Mouse (Mus musculus) liver, embryonic 11.5 days (tissue): ENCODE data around the gene Commd8. TPM values are rescaled to one million over a fixed set of nuclear protein-coding genes. Genes with fewer than 3 reads are reported as not detected.

ENCODE experiments used
- ATAC-seq: fragments of 200-750 bp; cut with Nextera tagmentation; replicated peaks from 2 replicates; pipeline ENCODE4 v1.8.0; 2017; ENCODE audit warnings: moderate number of reproducible peaks, mild to moderate bottlenecking, moderate TSS enrichment, moderate library complexity; ENCODE audit not compliant: low FRiP score
- DNase-seq: peaks from one replicate; pipeline ENCODE4 v3.0.0-alpha.2; 2017; ENCODE audit warnings: low spot score
- H3K27ac ChIP-seq: fragments of 300-500 bp; sonication (generic); 2 replicates; pipeline ENCODE4 v1.5.1; 2014; ENCODE audit warnings: mild to moderate bottlenecking, low read depth, low read length, control low read depth
- H3K27me3 ChIP-seq: fragments of 300-500 bp; sonication (generic); replicated peaks from 2 replicates; pipeline ENCODE4 v1.6.1; 2014; ENCODE audit warnings: low read length, mixed read lengths; ENCODE audit not compliant: control insufficient read depth, insufficient read depth
- H3K36me3 ChIP-seq: fragments of 300-500 bp; sonication (generic); 2 replicates; pipeline ENCODE4 v1.6.1; 2014; ENCODE audit warnings: mild to moderate bottlenecking, low read length, moderate library complexity, mixed read lengths; ENCODE audit not compliant: control insufficient read depth, insufficient read depth
- H3K4me1 ChIP-seq: fragments of 300-500 bp; sonication (generic); replicated peaks from 2 replicates; pipeline ENCODE4 v1.6.1; 2014; ENCODE audit warnings: low read length, mixed read lengths; ENCODE audit not compliant: control insufficient read depth, insufficient read depth
- H3K4me2 ChIP-seq: fragments of 300-500 bp; sonication (generic); 2 replicates; pipeline ENCODE4 v1.6.1; 2014; ENCODE audit warnings: mild to moderate bottlenecking, control low read depth, moderate library complexity
- H3K4me3 ChIP-seq: fragments of 300-500 bp; sonication (generic); 2 replicates; pipeline ENCODE4 v1.5.1; 2014; ENCODE audit warnings: low read depth, low read length, control low read depth
- H3K9ac ChIP-seq: fragments of 300-500 bp; sonication (generic); 2 replicates; pipeline ENCODE4 v1.6.1; 2014; ENCODE audit warnings: low read depth, low read length, control low read depth
- H3K9me3 ChIP-seq: fragments of 300-500 bp; sonication (generic); 2 replicates; pipeline ENCODE4 v1.6.1; 2016; ENCODE audit warnings: low read length, inconsistent platforms, mixed read lengths; ENCODE audit not compliant: control insufficient read depth
- WGBS: fragments of 180-500 bp; shearing (Covaris S2); extraction: QIAGEN DNeasy Blood & Tissue Kit; methylation state at CpG from one replicate; pipeline ENCODE4 v1.1.7; 2014; 5-methylcytosine and 5-hydroxymethylcytosine counted together
- polyA plus RNA-seq: library from polyadenylated mRNA; unstranded; fragments of >200 nt; fragmentation: Nextera tagmentation; extraction: Ambion mirVana; gene quantifications from 2 replicates; pipeline ENCODE4 v1.2.1, GENCODE M21; 2014

Gene Commd8
- polyA plus RNA-seq, 1 experiment from 2014 or later, result 125 TPM

GRCm38 (mm10) chr5:72203028-72203733 is 35.2 kb upstream of the Commd8 start:
- DNase-seq, result peak; percentile 95
- 1% methylated on average over 32 of the region's 32 CpGs for WGBS
- Histone ChIP-seq H3K9ac (peak overlapping the region; percentile 66), H3K9me3 (no peaks in the 10 kb centered on the region), H3K4me1 (peaks cover 17% of the 10 kb centered on the region; the same call in 1 of the 2 replicates), H3K4me2 (peak overlapping the region; percentile 78), H3K27me3 (no peaks in the 10 kb centered on the region), H3K4me3 (peak overlapping the region; percentile 66), H3K27ac (peak overlapping the region; percentile 21; the same call in 1 of the 2 replicates), H3K36me3 (no peaks in the 10 kb centered on the region)
- ATAC-seq, result peak; percentile 98

- no peak for ATAC-seq
Observed at GRCm38 (mm10) chr5:72202016-72202415, 34.0 kb upstream of the Commd8 start.

DNA sequence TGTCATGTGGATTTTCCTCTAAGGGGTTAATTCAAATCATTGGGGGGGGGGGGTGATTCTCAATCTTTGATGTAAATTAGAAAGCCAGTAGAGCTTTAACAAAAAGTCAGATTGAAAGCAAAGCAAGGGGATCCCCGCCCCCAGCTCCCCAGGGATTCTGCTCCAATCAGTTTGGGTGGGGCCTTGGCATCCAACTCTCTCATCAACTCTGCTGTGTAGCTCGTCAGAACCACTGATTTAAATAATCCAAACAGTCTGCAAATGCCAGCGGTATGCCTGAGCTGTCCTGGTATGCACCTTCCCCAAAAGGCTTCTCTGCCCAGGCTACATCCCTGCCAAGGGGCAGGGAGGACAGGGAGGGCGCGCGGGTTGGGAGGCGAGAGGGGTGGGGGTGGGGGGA is 33.6 kb upstream of the Commd8 start:
- ATAC-seq (no peak), DNase-seq (no peak)
- H3K36me3 ChIP-seq, result no peaks in the 10 kb centered on the region
- 34% methylated on average over 7 of the region's 7 CpGs for WGBS
- H3K4me1 ChIP-seq, result peaks cover 17% of the 10 kb centered on the region; the same call in 1 of the 2 replicates
- no peak overlapping the region for H3K27ac ChIP-seq
- H3K9me3 ChIP-seq, result no peaks in the 10 kb centered on the region
- H3K27me3 ChIP-seq, result no peaks in the 10 kb centered on the region
- H3K4me3 ChIP-seq, result no peak overlapping the region
- H3K9ac ChIP-seq, result no peak overlapping the region
- H3K4me2 ChIP-seq, result peak overlapping the region; percentile 43

More at GRCm38 (mm10) chr5:72202016-72202415, 34.0 kb upstream of the Commd8 start:
- DNase-seq, result no peak
- no peak overlapping the region for H3K4me3 ChIP-seq
- H3K9ac ChIP-seq, result no peak overlapping the region
- H3K4me2 ChIP-seq, result peak overlapping the region; percentile 43
- H3K27ac ChIP-seq, result no peak overlapping the region
- H3K36me3 ChIP-seq, result no peaks in the 10 kb centered on the region
- no peaks in the 10 kb centered on the region for H3K9me3 ChIP-seq
- peaks cover 17% of the 10 kb centered on the region; the same call in 1 of the 2 replicates for H3K4me1 ChIP-seq
- no peaks in the 10 kb centered on the region for H3K27me3 ChIP-seq
- WGBS, result 40% methylated on average over 10 of the region's 10 CpGs

GRCm38 (mm10) chr5:72195442-72195841 is 27.5 kb upstream of the Commd8 start:
- Histone ChIP-seq H3K9ac (no peak overlapping the region), H3K4me1 (no peaks in the 10 kb centered on the region), H3K27ac (no peak overlapping the region), H3K9me3 (no peaks in the 10 kb centered on the region), H3K4me2 (no peak overlapping the region), H3K27me3 (no peaks in the 10 kb centered on the region), H3K36me3 (no peaks in the 10 kb centered on the region), H3K4me3 (no peak overlapping the region)
- 62% methylated on average over 1 of the region's 1 CpGs for WGBS
- no peak for ATAC-seq
- no peak for DNase-seq

- no peaks in the 10 kb centered on the region for H3K4me1 ChIP-seq
- no peaks in the 10 kb centered on the region for H3K9me3 ChIP-seq
- no peaks in the 10 kb centered on the region for H3K36me3 ChIP-seq
- WGBS, result 68% methylated on average over 5 of the region's 5 CpGs
- no peak overlapping the region for H3K9ac ChIP-seq
- no peaks in the 10 kb centered on the region for H3K27me3 ChIP-seq
- no peak overlapping the region for H3K4me3 ChIP-seq
- DNase-seq (no peak), ATAC-seq (no peak)
- no peak overlapping the region for H3K4me2 ChIP-seq
- no peak overlapping the region for H3K27ac ChIP-seq
Observed at GRCm38 (mm10) chr5:72191932-72192331, 23.9 kb upstream of the Commd8 start.

DNA sequence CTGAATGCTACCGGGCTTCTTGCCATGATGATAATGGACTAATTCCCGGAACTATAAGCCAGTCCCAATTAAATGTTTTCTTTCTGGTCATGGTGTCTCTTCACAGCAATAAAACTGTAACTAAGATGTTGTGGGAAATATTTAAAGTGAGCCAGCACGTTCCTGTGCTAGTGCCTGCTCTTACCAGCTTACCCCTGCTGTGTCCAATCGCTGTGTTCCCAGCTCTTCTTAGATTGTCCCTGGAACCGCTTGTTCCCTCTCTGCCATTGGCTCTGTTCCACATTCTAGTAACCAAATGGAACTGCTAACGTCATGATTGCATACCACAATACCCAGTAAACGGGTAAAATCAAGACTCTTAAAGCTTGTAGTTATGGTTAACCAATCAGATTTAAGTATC is 23.2 kb upstream of the Commd8 start:
- Histone ChIP-seq H3K9ac (no peak overlapping the region), H3K27me3 (no peaks in the 10 kb centered on the region), H3K36me3 (no peaks in the 10 kb centered on the region), H3K4me1 (no peaks in the 10 kb centered on the region), H3K27ac (no peak overlapping the region), H3K4me2 (no peak overlapping the region), H3K4me3 (no peak overlapping the region), H3K9me3 (no peaks in the 10 kb centered on the region)
- 82% methylated on average over 7 of the region's 7 CpGs for WGBS
- no peak for DNase-seq
- no peak for ATAC-seq

DNA sequence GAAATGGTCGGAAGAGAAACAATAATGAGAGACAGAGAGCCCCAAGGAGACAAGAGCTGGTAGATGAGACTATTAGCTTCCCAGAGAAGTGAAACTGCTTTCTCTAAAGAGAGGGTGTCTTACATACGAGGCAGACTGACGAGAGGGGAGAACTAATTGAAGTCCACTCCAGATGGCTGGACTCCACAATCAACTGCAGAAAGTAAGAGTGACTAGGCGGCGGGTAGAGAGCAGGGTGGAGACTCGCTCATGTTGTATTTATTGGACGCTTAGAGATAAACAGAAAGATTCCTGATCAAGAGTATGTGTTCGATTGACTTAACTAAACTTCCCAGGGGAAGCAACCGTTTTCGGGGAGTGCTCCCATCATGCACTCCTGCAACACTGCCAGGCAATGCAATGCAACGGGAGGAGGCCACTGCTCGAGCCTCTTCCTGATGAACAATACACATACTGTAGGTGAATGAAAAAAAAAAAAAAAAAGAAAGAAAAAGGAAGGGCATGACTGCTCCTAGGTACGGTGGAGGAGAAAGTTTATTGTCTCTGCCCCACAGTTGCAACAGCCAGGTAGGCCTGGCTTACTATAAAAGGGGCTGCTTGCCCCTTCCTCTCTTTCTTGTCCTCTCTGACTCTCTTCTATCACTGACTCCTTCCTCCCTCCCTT is 16.6 kb upstream of the Commd8 start:
- ATAC-seq, result peak; percentile 55
- DNase-seq, result no peak
- Histone ChIP-seq H3K27me3 (no peaks in the 10 kb centered on the region), H3K4me2 (peak overlapping the region; percentile 58), H3K9me3 (no peaks in the 10 kb centered on the region), H3K36me3 (no peaks in the 10 kb centered on the region), H3K9ac (no peak overlapping the region), H3K4me1 (peaks cover 32% of the 10 kb centered on the region), H3K27ac (peak overlapping the region; percentile 84), H3K4me3 (no peak overlapping the region)
- 62% methylated on average over 13 of the region's 13 CpGs for WGBS

DNA sequence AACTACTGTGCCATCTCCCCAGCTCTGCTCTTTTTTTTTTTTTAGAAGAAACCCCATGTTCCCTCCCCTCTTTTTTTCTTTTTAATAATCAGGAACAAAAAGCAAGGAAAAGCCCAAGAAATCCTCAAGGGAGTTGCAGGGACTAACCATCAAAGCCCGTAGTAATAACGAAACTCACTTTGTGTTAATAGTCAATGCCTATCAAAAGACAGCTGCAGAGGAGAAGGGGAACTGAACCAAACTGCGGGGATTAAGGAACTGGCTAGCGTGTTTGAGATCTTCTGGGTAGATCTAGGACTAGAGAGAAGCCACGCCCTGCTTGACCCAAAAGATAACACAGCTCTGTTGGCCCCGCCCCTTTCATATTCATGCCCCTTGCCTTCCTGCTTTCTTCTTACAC is 15.9 kb upstream of the Commd8 start:
- peak overlapping the region; percentile 58 for H3K4me2 ChIP-seq
- H3K27ac ChIP-seq, result peak overlapping the region; percentile 33; the same call in 1 of the 2 replicates
- no peak for DNase-seq
- no peaks in the 10 kb centered on the region for H3K9me3 ChIP-seq
- H3K9ac ChIP-seq, result no peak overlapping the region; the same call in 1 of the 2 replicates
- H3K4me1 ChIP-seq, result peaks cover 32% of the 10 kb centered on the region
- no peaks in the 10 kb centered on the region for H3K27me3 ChIP-seq
- WGBS, result 42% methylated on average over 6 of the region's 6 CpGs
- no peaks in the 10 kb centered on the region for H3K36me3 ChIP-seq
- peak; percentile 75 for ATAC-seq
- H3K4me3 ChIP-seq, result no peak overlapping the region
